Mouse (Mus musculus) brain, embryonic 14.5 days (tissue): ENCODE data around the gene Tro.

Experiments
- CTCF ChIP-seq: fragments of 200-500 bp; IDR thresholded peaks from 2 replicates; pipeline ENCODE4 v1.5.1; 2012; ENCODE audit warnings: inconsistent platforms, mild to moderate bottlenecking, moderate library complexity, borderline replicate concordance; ENCODE audit not compliant: insufficient read depth, insufficient read length; ENCODE audit errors: extremely low read depth
- POLR2A ChIP-seq: fragments of 200-500 bp; IDR thresholded peaks from 2 replicates; pipeline ENCODE4 v1.6.1; 2012; ENCODE audit warnings: mild to moderate bottlenecking, inconsistent platforms, borderline replicate concordance; ENCODE audit not compliant: poor library complexity, insufficient read depth, insufficient read length, severe bottlenecking; ENCODE audit errors: extremely low read depth

- TF ChIP-seq POLR2A: no peak
- no peak for TF ChIP-seq CTCF
These were observed 58.5 kb downstream of the Tro start for GRCm38 (mm10) chrX:150598882-150599281.
